Mouse (Mus musculus) lung, embryonic 14.5 days (tissue): ENCODE measurements around the gene Dpf3. TPM values are rescaled to one million over a fixed set of nuclear protein-coding genes. Genes with fewer than 3 reads are reported as not detected.

Source experiments
- ATAC-seq: fragments of 200-750 bp; cut with Nextera tagmentation; 2 replicates; pipeline ENCODE4 v1.8.0; 2017; ENCODE audit warnings: mild to moderate bottlenecking, moderate TSS enrichment, moderate library complexity; ENCODE audit not compliant: insufficient read depth
- DNase-seq: peaks from one replicate; pipeline ENCODE4 v3.0.0-alpha.2; 2015
- H3K27ac ChIP-seq: fragments of 300-500 bp; sonication (generic); 2 replicates; pipeline ENCODE4 v1.5.1; 2014; ENCODE audit warnings: low read depth, mild to moderate bottlenecking, moderate library complexity
- H3K27me3 ChIP-seq: fragments of 300-500 bp; sonication (generic); 2 replicates; pipeline ENCODE4 v1.6.1; 2014; ENCODE audit warnings: low read length, control low read depth; ENCODE audit not compliant: insufficient read depth
- H3K36me3 ChIP-seq: fragments of 300-500 bp; sonication (generic); 2 replicates; pipeline ENCODE4 v1.6.1; 2014; ENCODE audit warnings: control low read depth; ENCODE audit not compliant: insufficient read depth
- H3K4me1 ChIP-seq: fragments of 300-500 bp; sonication (generic); 2 replicates; pipeline ENCODE4 v1.6.1; 2014; ENCODE audit warnings: antibody characterized with exemption, control low read depth; ENCODE audit not compliant: insufficient read depth
- H3K4me2 ChIP-seq: fragments of 300-500 bp; sonication (generic); 2 replicates; pipeline ENCODE4 v1.6.1; 2014; ENCODE audit warnings: mild to moderate bottlenecking
- H3K4me3 ChIP-seq: fragments of 300-500 bp; sonication (generic); 2 replicates; pipeline ENCODE4 v1.5.1; 2014; ENCODE audit warnings: low read depth, low read length
- H3K9ac ChIP-seq: fragments of 300-500 bp; sonication (generic); 2 replicates; pipeline ENCODE4 v1.6.1; 2014
- H3K9me3 ChIP-seq: fragments of 300-500 bp; sonication (generic); 2 replicates; pipeline ENCODE4 v1.6.1; 2016; ENCODE audit warnings: low read depth, low read length, control low read depth
- CTCF ChIP-seq: IDR thresholded peaks from 2 replicates; pipeline ENCODE4 v1.5.1; 2016; ENCODE audit warnings: antibody characterized with exemption, low read depth
- WGBS: fragments of 180-500 bp; shearing (Covaris S2); extraction: QIAGEN DNeasy Blood & Tissue Kit; methylation state at CpG from one replicate; pipeline ENCODE4 v1.1.7; 2014; 5-methylcytosine and 5-hydroxymethylcytosine counted together
- polyA plus RNA-seq: library from polyadenylated mRNA; unstranded; fragments of >200 nt; fragmentation: Nextera tagmentation; extraction: Ambion mirVana; gene quantifications from 2 replicates; pipeline ENCODE4 v1.2.1, GENCODE M21; 2014

Dpf3 gene
- polyA plus RNA-seq, 1 experiment from 2014 or later: 3.1 TPM

- H3K27ac ChIP-seq: no peak overlapping the region
- WGBS: 78% methylated on average over 5 of the region's 5 CpGs
- H3K4me3 ChIP-seq: no peak overlapping the region
- no peak overlapping the region for H3K9ac ChIP-seq
- DNase-seq: no peak
- no peak for ATAC-seq
- no peak overlapping the region for H3K4me2 ChIP-seq
- peaks cover 4% of the 10 kb centered on the region; the same call in 1 of the 2 replicates for H3K4me1 ChIP-seq
- no peaks in the 10 kb centered on the region for H3K9me3 ChIP-seq
- TF ChIP-seq CTCF: no peak
- H3K27me3 ChIP-seq: no peaks in the 10 kb centered on the region
- no peaks in the 10 kb centered on the region for H3K36me3 ChIP-seq
These were observed 189.2 kb downstream of the Dpf3 start for GRCm38 (mm10) chr12:83298358-83298757.

DNA sequence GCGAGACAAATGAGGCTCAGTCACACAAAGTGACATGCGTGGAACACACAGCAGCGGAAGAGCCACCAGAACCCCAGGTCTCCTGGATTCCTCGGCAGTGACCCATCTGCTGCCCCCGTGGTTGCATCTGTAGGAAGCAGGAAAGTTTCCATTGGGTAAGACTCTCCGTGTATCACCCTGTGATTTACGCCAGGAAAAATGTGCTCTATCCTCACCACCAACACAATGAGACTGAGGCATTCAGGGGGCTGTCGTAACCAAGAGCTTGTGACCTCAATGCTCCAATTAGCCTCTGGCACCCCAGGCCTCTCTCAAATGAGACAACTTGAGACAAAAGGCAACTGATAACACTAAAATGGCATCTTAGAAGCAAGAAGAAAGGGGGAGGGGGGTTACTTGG is 192.5 kb downstream of the Dpf3 start:
- DNase-seq: no peak
- ATAC-seq: no peak
- no peak overlapping the region for H3K4me2 ChIP-seq
- 71% methylated on average over 8 of the region's 8 CpGs for WGBS
- no peaks in the 10 kb centered on the region for H3K4me1 ChIP-seq
- no peak overlapping the region for H3K4me3 ChIP-seq
- H3K9me3 ChIP-seq: no peaks in the 10 kb centered on the region
- no peaks in the 10 kb centered on the region for H3K36me3 ChIP-seq
- no peak overlapping the region for H3K9ac ChIP-seq
- H3K27me3 ChIP-seq: no peaks in the 10 kb centered on the region
- no peak overlapping the region for H3K27ac ChIP-seq
- TF ChIP-seq CTCF: no peak

DNA sequence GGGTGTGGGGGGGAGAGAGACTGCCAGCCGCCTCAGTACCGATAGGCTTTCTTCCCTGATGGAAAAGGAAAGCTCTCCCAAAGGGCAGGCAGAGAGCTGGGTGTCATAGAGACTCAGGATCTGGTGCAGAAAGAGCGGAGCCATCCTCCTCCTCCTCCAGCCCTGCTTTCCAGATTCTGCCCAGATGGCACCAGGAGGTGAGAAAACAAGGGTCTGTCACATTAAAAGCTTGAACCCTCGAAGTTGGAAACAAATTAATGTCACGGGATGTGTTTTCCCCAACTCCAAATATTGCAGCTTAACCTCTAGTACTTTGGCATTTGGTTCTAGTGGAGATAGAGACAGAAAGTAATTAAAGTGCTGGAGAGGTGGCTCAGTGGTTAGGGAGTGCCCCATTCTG is 195.6 kb downstream of the Dpf3 start:
- no peaks in the 10 kb centered on the region for H3K9me3 ChIP-seq
- H3K4me3 ChIP-seq: no peak overlapping the region
- DNase-seq (no peak), ATAC-seq (no peak)
- no peak overlapping the region for H3K9ac ChIP-seq
- WGBS: 61% methylated on average over 4 of the region's 5 CpGs
- no peak for TF ChIP-seq CTCF
- no peaks in the 10 kb centered on the region for H3K27me3 ChIP-seq
- H3K4me1 ChIP-seq: no peaks in the 10 kb centered on the region
- no peaks in the 10 kb centered on the region for H3K36me3 ChIP-seq
- no peak overlapping the region for H3K27ac ChIP-seq
- H3K4me2 ChIP-seq: no peak overlapping the region

- no peak overlapping the region for H3K4me2 ChIP-seq
- H3K27me3 ChIP-seq: no peaks in the 10 kb centered on the region
- H3K9ac ChIP-seq: no peak overlapping the region
- ATAC-seq (no peak; the same call in 1 of the 2 replicates), DNase-seq (no peak)
- no peak for TF ChIP-seq CTCF
- H3K4me3 ChIP-seq: no peak overlapping the region
- no peaks in the 10 kb centered on the region for H3K9me3 ChIP-seq
- WGBS: 56% methylated on average over 17 of the region's 17 CpGs
- no peaks in the 10 kb centered on the region for H3K4me1 ChIP-seq
- H3K36me3 ChIP-seq: no peaks in the 10 kb centered on the region
- no peak overlapping the region for H3K27ac ChIP-seq
These were observed 200.7 kb downstream of the Dpf3 start for GRCm38 (mm10) chr12:83286496-83287492.

DNA sequence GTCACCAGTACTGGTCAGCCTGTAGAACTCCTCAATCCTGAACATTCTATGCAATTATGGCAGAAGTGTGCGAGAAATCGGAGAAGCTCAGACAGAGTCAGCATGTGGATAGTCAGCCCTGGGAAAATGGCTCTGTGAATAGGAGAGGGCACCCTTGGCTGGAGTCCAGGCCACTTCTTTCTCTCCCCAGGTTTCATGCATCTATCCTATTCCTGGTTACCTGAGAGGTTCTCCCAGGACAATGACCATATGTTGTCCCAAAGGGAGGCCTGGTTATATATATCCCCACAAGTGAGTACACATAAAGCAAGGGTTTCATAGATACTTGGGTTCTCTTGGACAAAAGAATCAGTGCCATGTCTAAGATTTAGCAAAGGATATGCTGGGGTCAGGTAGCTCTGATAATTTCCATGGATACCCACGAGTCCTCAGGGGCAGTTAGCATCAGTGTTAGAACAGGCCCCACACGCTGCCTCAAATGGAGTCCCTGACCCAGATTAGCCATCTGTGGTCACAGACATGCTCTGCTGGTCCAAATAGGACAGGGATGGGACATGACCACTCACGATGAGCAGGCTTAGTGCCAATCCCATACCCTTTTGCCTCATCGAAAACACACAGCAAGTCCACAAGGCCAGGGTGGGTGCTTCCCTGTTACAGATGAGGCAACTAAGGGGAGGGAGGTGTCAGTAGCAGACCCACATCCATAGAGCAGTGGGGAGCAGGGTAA is 203.8 kb downstream of the Dpf3 start:
- H3K9ac ChIP-seq: no peak overlapping the region
- no peak overlapping the region for H3K27ac ChIP-seq
- WGBS: 80% methylated on average over 6 of the region's 6 CpGs
- H3K4me1 ChIP-seq: no peaks in the 10 kb centered on the region
- no peaks in the 10 kb centered on the region for H3K27me3 ChIP-seq
- ATAC-seq (no peak), DNase-seq (no peak)
- TF ChIP-seq CTCF: no peak
- H3K4me3 ChIP-seq: no peak overlapping the region
- H3K9me3 ChIP-seq: no peaks in the 10 kb centered on the region
- H3K36me3 ChIP-seq: no peaks in the 10 kb centered on the region
- H3K4me2 ChIP-seq: no peak overlapping the region

GRCm38 (mm10) chr12:83277537-83278441 is 209.7 kb downstream of the Dpf3 start:
- Histone ChIP-seq H3K27ac (no peak overlapping the region), H3K4me1 (no peaks in the 10 kb centered on the region), H3K4me2 (no peak overlapping the region), H3K36me3 (no peaks in the 10 kb centered on the region), H3K27me3 (no peaks in the 10 kb centered on the region), H3K4me3 (no peak overlapping the region), H3K9ac (no peak overlapping the region), H3K9me3 (no peaks in the 10 kb centered on the region)
- peak; percentile 34 for DNase-seq
- TF ChIP-seq CTCF: no peak
- no peak for ATAC-seq
- WGBS: 62% methylated on average over 11 of the region's 11 CpGs
